Mouse (Mus musculus) testis, postnatal 10 days (tissue): ENCODE results near the gene Gapdh.
A peak's percentile ranks its signal among the peaks of the same experiment; 100 is the strongest.
"Not testable (repeated sequence)": the region's sequence is repeated elsewhere in the genome, so short reads cannot be mapped to it uniquely, and the experiment has no call there.

Source experiments
- DNase-seq: peaks from one replicate; pipeline ENCODE4 v3.0.0; 2021; ENCODE audit warnings: low spot score

Gapdh gene

GRCm38 (mm10) chr6:125166861-125167650 lies 789 bp upstream of the Gapdh start:
- peak; percentile 48 for DNase-seq

- DNase-seq = peak; percentile 96
These were observed 857 bp downstream of the Gapdh start for GRCm38 (mm10) chr6:125165328-125165891.

- peak; percentile 80 for DNase-seq
These were observed 1.5 kb downstream of the Gapdh start for GRCm38 (mm10) chr6:125164672-125165327.

- no peak for DNase-seq
These were observed 2.2 kb downstream of the Gapdh start for GRCm38 (mm10) chr6:125163801-125164657.

GRCm38 (mm10) chr6:125162615-125163305 lies 3.5 kb downstream of the Gapdh start:
- DNase-seq = not testable (repeated sequence)

GRCm38 (mm10) chr6:125161971-125162370 lies 4.3 kb downstream of the Gapdh start:
- DNase-seq = peak; percentile 83

GRCm38 (mm10) chr6:125160854-125161760 lies 5.2 kb downstream of the Gapdh start:
- DNase-seq = peak; percentile 76

GRCm38 (mm10) chr6:125160558-125160853 lies 5.8 kb downstream of the Gapdh start:
- peak; percentile 54 for DNase-seq

- no peak for DNase-seq
These were observed 6.3 kb downstream of the Gapdh start for GRCm38 (mm10) chr6:125159773-125160557.

- peak; percentile 51 for DNase-seq
These were observed 7.2 kb downstream of the Gapdh start for GRCm38 (mm10) chr6:125158944-125159492.

GRCm38 (mm10) chr6:125156903-125157614 lies 9.2 kb downstream of the Gapdh start:
- peak; percentile 52 for DNase-seq

- DNase-seq = no peak
These were observed 9.8 kb downstream of the Gapdh start for GRCm38 (mm10) chr6:125156491-125156890.

- DNase-seq = no peak
These were observed 11.0 kb downstream of the Gapdh start for GRCm38 (mm10) chr6:125155262-125155661.

- no peak for DNase-seq
These were observed 11.7 kb downstream of the Gapdh start for GRCm38 (mm10) chr6:125154550-125154949.

- DNase-seq = no peak
These were observed 12.6 kb downstream of the Gapdh start for GRCm38 (mm10) chr6:125153682-125154081.

- peak; percentile 53 for DNase-seq
These were observed 13.3 kb downstream of the Gapdh start for GRCm38 (mm10) chr6:125153018-125153389.

- DNase-seq = peak; percentile 74
These were observed 13.9 kb downstream of the Gapdh start for GRCm38 (mm10) chr6:125152212-125153017.

GRCm38 (mm10) chr6:125149569-125149950 lies 16.7 kb downstream of the Gapdh start:
- DNase-seq = no peak
